Mouse (Mus musculus) urinary bladder, adult 18-20 months (tissue): ENCODE data around the gene Nrxn2.

Experiments used
- DNase-seq, 2 experiments: peaks; one replicate each; pipeline ENCODE4 v3.0.0; 2022; ENCODE audit warnings: low spot score in 2 of 2, mixed read lengths in 2 of 2

Nrxn2 gene

DNA sequence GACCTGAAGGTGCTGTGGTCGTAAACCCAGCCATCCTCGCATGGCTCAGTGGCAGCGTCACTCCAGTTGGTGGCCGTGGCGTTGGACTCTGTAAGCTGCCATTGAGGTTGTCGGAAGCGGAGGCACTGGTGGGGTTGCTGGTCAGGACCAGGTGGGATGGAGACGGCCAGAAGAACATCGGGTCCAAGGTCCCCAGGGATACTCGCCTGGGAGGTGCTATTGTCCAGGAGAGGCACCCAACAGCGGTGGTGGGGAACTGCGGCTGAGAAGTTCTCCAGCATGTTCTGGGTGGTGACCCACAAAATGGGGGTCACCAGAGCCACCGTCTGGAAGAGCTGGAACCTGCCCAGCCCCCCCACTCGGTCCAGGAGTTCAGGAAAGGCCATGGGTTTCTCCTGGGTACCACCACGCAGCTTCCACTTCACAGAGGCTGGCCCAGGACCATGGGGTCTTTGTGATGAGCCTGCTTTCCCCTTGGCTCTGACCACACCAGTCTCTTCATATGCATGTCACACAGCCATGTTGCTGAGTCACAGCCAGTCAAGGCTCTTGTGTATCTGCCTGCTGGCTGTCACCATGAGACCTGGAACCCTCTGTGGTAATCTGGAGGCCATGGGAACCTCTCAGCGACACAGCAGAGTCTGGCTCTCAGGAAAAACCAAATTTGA, 124.0 kb downstream of the Nrxn2 start, which contains the start of gene Slc22a12:
Slc22a12 (minus strand) TSS at position 666 of the 668 bp plus-strand sequence.
- DNase-seq: no peak

- no peak for DNase-seq
Measured at GRCm38 (mm10) chr19:6543035-6543383, 124.5 kb downstream of the Nrxn2 start.

- no peak for DNase-seq
Measured at GRCm38 (mm10) chr19:6543518-6543917, 125.0 kb downstream of the Nrxn2 start.

GRCm38 (mm10) chr19:6544712-6545111, 126.2 kb downstream of the Nrxn2 start:
- no peak for DNase-seq

GRCm38 (mm10) chr19:6545481-6545880, 127.0 kb downstream of the Nrxn2 start:
- no peak for DNase-seq

DNA sequence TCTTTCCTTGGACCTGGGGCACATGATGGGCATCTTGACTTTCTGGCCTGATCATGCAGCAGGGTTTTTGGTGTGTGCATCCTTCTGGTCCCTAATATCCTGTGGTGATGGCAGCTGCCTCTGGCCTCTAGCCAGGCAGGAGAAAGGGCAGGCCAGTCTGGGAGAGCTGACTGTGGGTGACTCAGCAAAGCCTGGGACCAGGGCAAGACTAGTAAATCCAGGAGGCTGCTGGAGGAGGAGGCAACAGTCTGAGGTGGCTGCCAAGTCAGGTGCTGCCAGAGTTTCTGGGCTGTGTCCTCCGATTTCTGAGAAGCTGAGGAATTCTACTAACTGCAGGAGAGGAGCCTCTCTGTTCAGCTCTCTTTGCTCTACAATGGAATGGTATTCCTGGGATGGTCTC, 127.6 kb downstream of the Nrxn2 start:
- no peak for DNase-seq

DNA sequence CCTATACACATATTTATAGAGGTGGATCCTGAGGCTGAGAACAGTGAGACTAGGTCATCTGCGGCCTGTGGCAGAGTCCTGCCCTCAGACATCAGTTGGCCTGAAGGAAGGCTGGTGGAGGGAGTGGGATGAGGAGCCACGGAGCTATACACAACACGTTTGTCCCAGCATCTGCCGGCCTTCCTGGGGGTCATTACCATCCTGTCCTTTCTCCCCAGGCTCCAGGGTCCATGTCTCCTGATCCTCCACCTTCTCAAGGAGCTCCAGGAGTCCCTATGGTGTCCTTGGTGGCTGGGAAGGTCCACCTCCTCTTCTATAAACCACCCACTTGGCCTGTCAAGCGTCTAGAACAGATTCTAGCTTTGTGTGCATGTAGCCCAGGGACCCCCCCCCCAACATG, 129.3 kb downstream of the Nrxn2 start:
- no peak for DNase-seq

GRCm38 (mm10) chr19:6548431-6549410, 130.2 kb downstream of the Nrxn2 start:
- DNase-seq: no peak

DNA sequence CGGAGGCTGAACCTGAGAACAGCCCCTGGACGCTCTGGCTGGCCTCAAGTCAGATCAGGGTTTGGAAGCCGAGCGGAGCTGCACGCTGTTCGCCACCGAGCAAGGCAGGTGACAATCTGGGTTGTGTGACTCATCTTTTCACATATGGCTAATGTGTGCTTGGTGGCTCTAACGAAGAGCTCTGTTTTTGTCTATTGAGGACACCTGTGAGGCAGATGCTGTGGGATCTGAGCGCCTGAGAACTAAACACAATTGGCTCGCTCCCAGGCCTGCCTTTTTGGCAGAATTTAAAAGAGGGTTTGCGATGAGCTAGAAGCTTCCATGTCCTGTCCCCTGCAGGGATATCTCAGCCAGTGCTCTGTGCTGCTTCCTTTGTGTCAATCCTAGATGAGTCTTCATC, 131.0 kb downstream of the Nrxn2 start:
- DNase-seq: no peak

GRCm38 (mm10) chr19:6551215-6551614, 132.7 kb downstream of the Nrxn2 start:
- DNase-seq: no peak

- DNase-seq: peak; percentile 44 to 57
Measured at GRCm38 (mm10) chr19:6552302-6553028, 133.9 kb downstream of the Nrxn2 start.

- DNase-seq: no peak
Measured at GRCm38 (mm10) chr19:6553174-6553573, 134.6 kb downstream of the Nrxn2 start.

DNA sequence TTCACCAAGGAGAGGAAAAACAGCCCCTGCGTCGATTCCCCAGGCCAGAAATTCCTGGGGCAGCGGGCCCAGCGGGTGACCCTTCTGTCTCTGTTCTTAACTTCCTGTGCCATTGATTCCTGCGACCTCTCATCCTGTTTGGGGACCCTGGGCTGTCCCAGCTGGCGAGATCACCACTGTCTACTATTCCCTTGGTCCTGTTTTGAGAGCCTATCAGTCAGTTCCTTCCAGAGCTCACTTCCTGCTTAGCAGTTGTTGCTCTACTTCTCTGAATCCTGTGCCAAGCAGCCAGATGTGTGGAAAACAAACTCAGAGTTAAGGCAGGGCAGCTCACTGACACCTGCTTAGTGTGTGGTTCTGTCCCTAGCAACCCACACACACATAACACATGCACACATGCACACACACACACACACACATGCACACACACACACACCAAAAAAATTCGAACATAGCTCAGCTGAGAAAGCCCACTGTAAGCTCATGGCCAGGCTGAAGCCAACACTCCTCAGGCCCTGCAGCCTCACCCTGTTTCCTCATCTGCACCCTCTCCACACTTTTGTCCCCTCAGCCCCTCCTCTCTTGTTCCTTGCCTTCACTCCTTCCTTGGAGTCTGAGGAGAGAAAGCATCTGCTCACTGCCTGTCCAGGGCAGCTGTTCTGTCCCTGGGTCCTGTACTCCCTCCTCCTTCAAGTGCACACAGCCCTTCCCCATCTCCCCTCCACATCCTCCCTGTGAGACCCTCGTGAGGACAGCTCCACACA, 135.5 kb downstream of the Nrxn2 start:
- no peak for DNase-seq

GRCm38 (mm10) chr19:6559576-6559975, 141.0 kb downstream of the Nrxn2 start:
- no peak for DNase-seq

DNA sequence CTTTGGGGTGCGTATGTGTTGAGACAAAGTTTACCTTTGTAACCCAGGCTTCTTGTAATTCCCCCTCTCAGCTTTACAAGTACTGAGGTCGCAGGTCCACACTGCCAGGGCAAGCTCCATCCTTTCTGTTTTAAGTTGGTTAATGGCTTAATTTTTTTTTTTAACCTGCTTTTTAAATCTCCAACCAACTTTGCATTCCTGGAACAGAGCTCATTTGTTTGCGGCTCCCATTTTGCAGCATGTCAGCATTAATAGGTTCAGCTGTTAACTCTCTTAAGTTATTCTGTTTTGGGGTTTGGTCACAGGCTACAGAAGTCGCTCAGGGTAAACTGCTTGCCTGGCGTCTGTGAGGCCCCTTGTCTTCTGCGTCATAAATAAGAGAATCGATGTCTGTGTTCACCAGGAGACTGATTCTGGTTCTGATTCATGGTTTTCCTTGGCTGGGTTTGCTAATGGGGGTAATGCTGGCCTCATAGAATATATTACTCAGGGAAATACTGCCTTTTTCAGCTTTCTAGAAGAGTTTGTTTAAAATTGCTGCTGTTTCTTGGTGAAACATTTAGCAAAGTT, 141.8 kb downstream of the Nrxn2 start:
- no peak for DNase-seq

- no peak for DNase-seq
Measured at GRCm38 (mm10) chr19:6565136-6565535, 146.6 kb downstream of the Nrxn2 start.

DNA sequence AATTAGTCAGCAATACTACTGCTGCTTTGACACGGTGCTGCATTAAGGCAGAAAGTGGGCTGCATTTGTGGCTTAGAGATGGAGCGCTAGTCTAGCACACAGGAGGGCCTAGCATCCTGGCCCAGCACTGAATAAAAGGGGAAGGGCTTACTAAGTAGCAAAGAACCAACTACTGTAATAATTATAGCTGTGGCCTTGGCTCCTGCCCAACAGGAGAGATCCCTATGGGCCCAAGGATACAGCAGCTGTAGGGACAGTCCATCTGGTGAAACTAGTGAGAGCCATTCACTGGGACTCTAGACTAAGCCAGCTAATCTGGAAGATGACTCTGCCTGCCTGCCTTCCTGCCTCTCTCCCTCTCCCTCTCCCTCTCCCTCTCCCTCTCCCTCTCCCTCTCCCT, 147.9 kb downstream of the Nrxn2 start:
- no peak for DNase-seq

DNA sequence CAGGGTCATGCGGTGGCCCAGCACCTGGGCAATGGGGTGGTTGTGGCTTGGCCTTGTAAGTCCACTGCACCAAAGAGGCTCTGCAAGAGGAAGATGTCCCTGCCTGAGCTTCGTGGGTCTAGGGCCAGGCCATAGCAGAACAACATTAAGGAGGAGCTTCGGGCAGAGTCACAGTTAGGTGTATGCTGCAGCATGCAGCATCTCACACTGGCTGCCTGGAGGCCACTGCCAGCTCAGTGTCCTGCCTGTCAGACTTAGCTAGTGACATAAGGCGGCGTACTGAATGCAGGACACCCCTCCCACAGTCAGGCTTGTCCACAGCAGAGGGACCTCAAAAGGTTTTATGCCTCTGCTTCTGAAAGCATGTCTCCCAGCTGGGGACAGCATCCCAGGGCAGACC, 150.5 kb downstream of the Nrxn2 start:
- DNase-seq: no peak

GRCm38 (mm10) chr19:6569561-6569960, 151.0 kb downstream of the Nrxn2 start:
- no peak for DNase-seq

- DNase-seq: no peak
Measured at GRCm38 (mm10) chr19:6571476-6571875, 152.9 kb downstream of the Nrxn2 start.

GRCm38 (mm10) chr19:6572001-6572400, 153.5 kb downstream of the Nrxn2 start:
- no peak for DNase-seq
